Mouse (Mus musculus) neural tube, embryonic 12.5 days (tissue): ENCODE results near the gene Gse1. TPM values are rescaled to one million over a fixed set of nuclear protein-coding genes. Genes with fewer than 3 reads are reported as not detected.

Experiments
- ATAC-seq: fragments of 200-750 bp; cut with Nextera tagmentation; 2 replicates; pipeline ENCODE4 v1.8.0; 2017; ENCODE audit warnings: low read depth, mild to moderate bottlenecking, moderate TSS enrichment, moderate library complexity; ENCODE audit not compliant: low FRiP score
- H3K27ac ChIP-seq: fragments of 300-500 bp; sonication (generic); 2 replicates; pipeline ENCODE4 v1.5.1; 2016
- H3K27me3 ChIP-seq: fragments of 300-500 bp; sonication (generic); replicated peaks from 2 replicates; pipeline ENCODE4 v1.6.1; 2016; ENCODE audit warnings: mild to moderate bottlenecking
- H3K36me3 ChIP-seq: fragments of 300-500 bp; sonication (generic); 2 replicates; pipeline ENCODE4 v1.6.1; 2016; ENCODE audit warnings: mild to moderate bottlenecking
- H3K4me1 ChIP-seq: fragments of 300-500 bp; sonication (generic); 2 replicates; pipeline ENCODE4 v1.6.1; 2016
- H3K4me2 ChIP-seq: fragments of 300-500 bp; sonication (generic); replicated peaks from 2 replicates; pipeline ENCODE4 v1.6.1; 2016; ENCODE audit warnings: mild to moderate bottlenecking
- H3K4me3 ChIP-seq: fragments of 300-500 bp; sonication (generic); 2 replicates; pipeline ENCODE4 v1.5.1; 2016
- H3K9ac ChIP-seq: fragments of 300-500 bp; sonication (generic); 2 replicates; pipeline ENCODE4 v1.6.1; 2016; ENCODE audit warnings: mild to moderate bottlenecking
- H3K9me3 ChIP-seq: fragments of 300-500 bp; sonication (generic); 2 replicates; pipeline ENCODE4 v1.6.1; 2016; ENCODE audit warnings: mild to moderate bottlenecking
- WGBS: fragments of 180-500 bp; shearing (Covaris S2); methylation state at CpG from one replicate; pipeline ENCODE4 v1.1.7; 2016; 5-methylcytosine and 5-hydroxymethylcytosine counted together
- polyA plus RNA-seq: library from polyadenylated mRNA; unstranded; fragments of >200 nt; fragmentation: Nextera tagmentation; extraction: Ambion mirVana; gene quantifications from 2 replicates; pipeline ENCODE4 v1.2.1, GENCODE M21; 2016

Gene Gse1
- polyA plus RNA-seq, 1 experiment from 2014 or later = 26.0 TPM

DNA sequence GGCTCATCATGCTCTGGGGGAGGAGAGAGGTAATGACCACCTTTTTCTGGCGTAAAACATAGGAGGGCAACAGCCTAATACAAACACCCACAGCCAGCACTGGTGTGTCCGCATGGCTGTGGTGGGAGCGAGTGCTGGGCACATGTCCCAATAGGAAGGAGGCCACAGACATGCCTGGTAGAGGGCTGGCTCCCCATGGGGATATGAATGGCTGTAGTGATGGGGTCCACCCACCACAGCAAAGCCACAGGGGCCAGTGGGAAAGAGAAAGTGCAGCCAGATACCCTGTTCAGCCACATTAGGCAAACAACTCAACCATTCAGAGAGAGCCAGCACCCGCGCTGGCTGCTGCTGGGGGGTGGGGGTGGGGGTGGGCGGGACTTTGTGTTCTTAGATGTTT, 256.9 kb downstream of the Gse1 start:
- H3K4me1 ChIP-seq = peaks cover 42% of the 10 kb centered on the region
- no peaks in the 10 kb centered on the region for H3K9me3 ChIP-seq
- peak overlapping the region; percentile 26; the same call in 1 of the 2 replicates for H3K27ac ChIP-seq
- 26% methylated on average over 6 of the region's 6 CpGs for WGBS
- H3K36me3 ChIP-seq = no peaks in the 10 kb centered on the region
- H3K4me2 ChIP-seq = peak overlapping the region; percentile 98
- no peak for ATAC-seq
- H3K9ac ChIP-seq = no peak overlapping the region
- H3K4me3 ChIP-seq = no peak overlapping the region
- H3K27me3 ChIP-seq = no peaks in the 10 kb centered on the region; the same call in 1 of the 2 replicates

DNA sequence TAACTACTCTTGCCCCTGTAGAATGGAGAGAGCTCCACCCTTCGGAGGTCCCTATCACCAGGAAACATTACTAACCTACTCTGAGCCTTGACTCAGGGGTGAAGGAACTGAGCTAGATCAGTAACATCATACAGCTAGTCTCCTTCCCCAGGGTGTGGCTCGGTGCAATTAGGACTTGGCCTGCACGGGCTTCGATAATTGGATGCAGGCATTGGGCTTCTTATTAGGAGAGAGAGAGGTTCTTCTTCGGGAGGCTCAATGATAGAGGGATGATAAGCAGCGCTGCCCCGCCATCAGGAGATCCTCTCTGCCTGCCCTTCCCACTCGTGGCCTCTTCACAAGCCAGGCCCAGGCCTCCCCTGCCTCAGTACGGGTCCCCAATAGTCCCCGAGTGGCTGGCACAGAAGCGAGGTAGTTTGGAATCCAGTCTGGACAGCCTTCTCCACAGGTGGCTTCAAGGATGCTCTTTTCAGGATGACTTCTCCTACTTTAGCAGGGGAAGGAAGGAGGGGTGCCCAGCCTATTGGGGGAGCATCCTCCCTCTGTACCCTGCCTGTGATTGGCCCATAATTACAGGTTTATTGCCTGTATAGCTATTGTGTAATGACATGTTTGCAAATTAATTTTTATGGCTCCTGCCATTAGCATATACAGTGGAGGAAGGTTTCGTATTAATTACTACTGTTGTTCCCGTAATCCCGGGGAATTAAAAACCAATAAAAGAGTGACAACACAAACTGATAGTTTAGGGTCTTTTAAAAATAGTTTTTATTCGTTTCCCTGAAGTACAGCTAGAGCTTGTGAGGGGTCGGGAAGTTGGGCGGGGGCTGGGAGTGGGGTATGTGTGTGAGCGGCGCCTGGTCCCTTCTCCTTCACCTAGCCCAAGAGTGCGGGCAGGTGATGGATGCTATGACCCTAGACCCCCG, 257.6 kb downstream of the Gse1 start:
- Histone ChIP-seq H3K9ac (peak overlapping the region; percentile 98), H3K4me3 (peak overlapping the region; percentile 98), H3K36me3 (no peaks in the 10 kb centered on the region), H3K27me3 (no peaks in the 10 kb centered on the region; the same call in 1 of the 2 replicates), H3K4me1 (peaks cover 49% of the 10 kb centered on the region), H3K27ac (peak overlapping the region; percentile 100), H3K4me2 (peak overlapping the region; percentile 98), H3K9me3 (no peaks in the 10 kb centered on the region)
- 11% methylated on average over 21 of the region's 21 CpGs for WGBS
- no peak for ATAC-seq

DNA sequence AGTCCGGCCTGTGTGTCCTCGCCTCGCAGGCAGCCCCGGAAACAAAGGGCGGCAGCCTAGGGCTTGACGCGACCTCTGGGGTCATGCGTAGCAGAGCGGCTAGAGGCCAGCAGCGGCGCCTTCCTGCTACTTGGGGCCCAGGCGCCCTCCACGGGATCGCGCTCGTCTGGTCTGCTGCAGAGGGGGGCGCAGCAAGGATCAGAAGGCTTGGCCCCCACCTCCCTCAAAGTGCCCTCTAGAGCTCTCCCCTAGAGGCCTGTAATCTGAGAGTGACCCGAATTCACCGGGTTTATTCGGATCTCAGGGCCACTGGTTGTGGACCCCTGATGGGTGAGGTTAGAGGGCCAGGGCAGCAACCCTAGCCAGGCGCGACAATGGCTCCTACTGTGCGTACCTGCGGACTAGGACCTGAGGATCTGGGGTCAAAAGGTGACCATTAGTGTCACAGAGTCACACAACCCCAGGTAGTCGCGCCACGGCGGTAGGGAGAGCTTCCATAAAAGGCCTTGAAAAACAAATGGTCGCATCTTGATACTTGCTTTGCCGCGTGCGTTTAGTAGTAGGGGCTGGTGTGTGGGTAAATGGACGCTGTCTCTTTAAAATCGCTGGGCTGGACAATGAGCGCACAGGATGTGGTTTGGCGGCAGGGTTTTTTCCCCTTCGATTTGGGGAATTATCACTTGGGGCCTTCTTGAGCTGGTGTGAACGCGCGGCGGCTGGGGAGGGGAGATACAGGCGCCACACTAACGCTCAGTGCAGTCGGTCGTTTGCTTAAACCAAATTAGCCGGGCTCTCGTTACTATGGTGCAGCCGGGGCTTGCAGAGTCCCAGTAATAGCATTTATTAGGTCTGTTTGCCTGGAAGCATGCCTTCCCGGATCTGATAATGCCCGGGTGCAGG, 258.5 kb downstream of the Gse1 start:
- Histone ChIP-seq H3K27ac (peak overlapping the region; percentile 100), H3K4me3 (peak overlapping the region; percentile 98), H3K4me2 (peak overlapping the region; percentile 98), H3K9me3 (no peaks in the 10 kb centered on the region), H3K9ac (peak overlapping the region; percentile 98), H3K27me3 (no peaks in the 10 kb centered on the region; the same call in 1 of the 2 replicates), H3K36me3 (no peaks in the 10 kb centered on the region), H3K4me1 (peaks cover 56% of the 10 kb centered on the region)
- WGBS = under 1% methylated on average over 50 of the region's 50 CpGs
- no peak; the same call in 1 of the 2 replicates for ATAC-seq

DNA sequence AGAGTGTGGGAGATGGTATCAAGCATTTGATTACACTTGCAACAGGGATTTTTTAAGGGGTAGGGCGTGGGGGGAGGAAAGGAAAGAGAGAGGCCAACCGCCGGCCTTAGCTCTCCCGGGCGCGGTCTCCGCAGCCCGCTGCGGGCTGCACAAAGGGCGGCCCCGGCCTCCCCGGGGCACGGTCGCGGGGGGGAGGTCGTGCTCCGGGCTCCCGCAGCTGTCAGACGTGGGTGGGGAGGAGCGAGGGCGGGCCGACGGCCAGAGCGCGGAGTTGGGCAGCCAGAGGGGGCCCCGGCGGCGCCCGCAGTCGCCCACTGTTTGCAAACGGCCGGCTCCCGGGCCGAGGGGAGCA, 259.1 kb downstream of the Gse1 start:
- Histone ChIP-seq H3K9ac (peak overlapping the region; percentile 98), H3K4me2 (peak overlapping the region; percentile 98), H3K4me3 (peak overlapping the region; percentile 98), H3K27me3 (no peaks in the 10 kb centered on the region; the same call in 1 of the 2 replicates), H3K36me3 (no peaks in the 10 kb centered on the region), H3K9me3 (no peaks in the 10 kb centered on the region), H3K27ac (peak overlapping the region; percentile 100), H3K4me1 (peaks cover 62% of the 10 kb centered on the region)
- ATAC-seq = peak; percentile 27
- 1% methylated on average over 34 of the region's 34 CpGs for WGBS

DNA sequence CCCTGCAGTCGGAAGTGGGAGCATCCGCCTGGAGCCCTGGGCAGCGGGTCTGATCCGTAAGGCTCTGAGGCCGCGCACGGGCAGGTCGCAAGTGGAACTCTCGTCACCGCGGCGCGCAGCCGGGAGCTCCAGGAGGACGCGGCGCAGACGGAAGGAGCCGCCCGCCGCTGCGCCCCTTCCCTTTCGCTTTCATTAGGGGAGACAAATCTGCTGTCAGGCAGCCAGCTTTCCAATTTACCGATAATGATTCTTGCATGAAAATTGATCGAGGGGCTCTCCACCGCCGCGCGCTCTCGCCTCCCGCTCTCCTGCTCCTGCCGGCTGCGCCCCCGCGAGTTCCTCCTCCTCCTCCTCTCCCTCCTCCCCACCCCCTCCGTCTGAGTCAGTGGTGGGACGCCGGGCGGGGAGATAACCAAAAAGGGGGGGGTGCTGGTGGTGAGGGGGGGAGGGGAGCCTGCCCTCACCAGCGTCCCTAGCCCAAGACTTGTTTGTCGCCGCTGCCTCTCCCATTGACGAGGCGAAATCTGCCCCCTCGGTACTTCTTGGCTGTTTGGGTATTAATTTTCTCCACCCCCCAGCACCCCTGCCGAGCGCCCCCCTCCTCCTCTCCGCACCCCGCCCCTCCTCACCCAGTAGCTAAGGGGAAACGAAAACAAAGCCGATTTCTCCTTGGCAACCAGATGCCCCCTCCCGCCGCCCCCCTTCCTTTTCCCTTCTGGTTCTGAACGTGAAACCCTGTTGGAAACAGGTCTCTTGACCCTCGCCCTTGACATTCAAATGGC, 259.7 kb downstream of the Gse1 start:
- H3K9me3 ChIP-seq = no peaks in the 10 kb centered on the region
- under 1% methylated on average over 54 of the region's 55 CpGs for WGBS
- no peaks in the 10 kb centered on the region for H3K36me3 ChIP-seq
- peak overlapping the region; percentile 98 for H3K4me2 ChIP-seq
- ATAC-seq = peak; percentile 65
- H3K27ac ChIP-seq = peak overlapping the region; percentile 100
- peak overlapping the region; percentile 98 for H3K9ac ChIP-seq
- peak overlapping the region; percentile 98 for H3K4me3 ChIP-seq
- H3K27me3 ChIP-seq = no peaks in the 10 kb centered on the region; the same call in 1 of the 2 replicates
- H3K4me1 ChIP-seq = peaks cover 68% of the 10 kb centered on the region

DNA sequence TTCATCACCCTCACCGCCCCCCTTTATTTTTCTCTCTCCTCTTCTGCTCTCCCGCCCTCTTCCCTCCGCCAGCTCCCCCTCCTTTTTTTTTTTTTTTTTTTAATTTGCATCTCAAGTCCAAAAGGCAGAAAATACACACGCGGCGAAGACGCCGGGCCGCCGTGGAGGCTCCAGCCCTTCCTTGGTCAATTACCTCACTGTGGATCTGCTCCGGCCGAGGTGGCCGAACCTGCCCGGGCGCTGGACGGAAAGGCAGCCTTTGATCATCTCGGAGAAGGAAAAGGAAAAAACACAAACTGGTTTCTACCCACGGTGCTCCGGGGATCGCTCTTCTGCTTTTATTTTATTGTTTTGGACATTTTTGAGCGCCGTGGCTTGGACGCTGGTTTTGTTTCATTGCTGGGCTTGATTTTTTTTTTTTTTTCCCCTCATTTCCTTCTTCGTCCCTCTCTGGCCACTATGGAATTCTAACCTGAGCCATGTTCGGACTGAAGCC, 260.4 kb downstream of the Gse1 start:
- H3K4me1 ChIP-seq = peaks cover 71% of the 10 kb centered on the region
- under 1% methylated on average over 24 of the region's 25 CpGs for WGBS
- H3K4me2 ChIP-seq = peak overlapping the region; percentile 98
- H3K36me3 ChIP-seq = no peaks in the 10 kb centered on the region
- peak overlapping the region; percentile 98 for H3K9ac ChIP-seq
- peak overlapping the region; percentile 98 for H3K4me3 ChIP-seq
- no peaks in the 10 kb centered on the region for H3K9me3 ChIP-seq
- H3K27ac ChIP-seq = peak overlapping the region; percentile 100
- no peak for ATAC-seq
- no peaks in the 10 kb centered on the region; the same call in 1 of the 2 replicates for H3K27me3 ChIP-seq

DNA sequence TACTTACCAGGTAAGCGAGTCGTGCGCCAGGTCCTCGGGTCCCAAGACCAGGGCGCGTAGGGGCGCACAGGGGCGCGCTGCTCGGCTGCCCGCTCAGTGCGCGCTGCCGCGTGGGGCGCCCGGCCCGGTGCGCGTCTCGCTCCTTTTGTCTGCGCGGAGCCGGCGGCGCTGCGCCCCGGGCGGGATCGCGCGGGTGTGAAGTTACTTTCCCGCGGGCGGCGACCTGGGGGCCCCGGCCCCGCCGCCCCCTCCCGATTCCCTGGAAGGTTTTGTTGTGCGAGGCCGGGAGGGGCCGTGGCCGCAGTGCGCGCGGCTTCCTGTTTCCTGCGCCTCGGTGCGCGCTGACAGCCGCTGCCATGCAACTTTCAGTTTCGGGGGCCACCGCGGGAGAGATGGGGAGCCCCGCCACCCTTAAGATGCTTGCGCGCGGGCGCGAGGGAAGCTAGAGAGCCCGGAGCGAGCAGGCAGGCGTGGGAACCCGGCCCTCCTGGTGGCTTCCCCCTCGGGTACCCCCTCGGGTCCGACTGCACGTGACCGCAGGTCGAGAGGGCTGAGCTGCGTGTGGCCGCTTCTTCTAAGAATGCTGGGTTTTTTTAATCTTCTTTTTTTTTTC, 261.0 kb downstream of the Gse1 start:
- WGBS = under 1% methylated on average over 73 of the region's 73 CpGs

DNA sequence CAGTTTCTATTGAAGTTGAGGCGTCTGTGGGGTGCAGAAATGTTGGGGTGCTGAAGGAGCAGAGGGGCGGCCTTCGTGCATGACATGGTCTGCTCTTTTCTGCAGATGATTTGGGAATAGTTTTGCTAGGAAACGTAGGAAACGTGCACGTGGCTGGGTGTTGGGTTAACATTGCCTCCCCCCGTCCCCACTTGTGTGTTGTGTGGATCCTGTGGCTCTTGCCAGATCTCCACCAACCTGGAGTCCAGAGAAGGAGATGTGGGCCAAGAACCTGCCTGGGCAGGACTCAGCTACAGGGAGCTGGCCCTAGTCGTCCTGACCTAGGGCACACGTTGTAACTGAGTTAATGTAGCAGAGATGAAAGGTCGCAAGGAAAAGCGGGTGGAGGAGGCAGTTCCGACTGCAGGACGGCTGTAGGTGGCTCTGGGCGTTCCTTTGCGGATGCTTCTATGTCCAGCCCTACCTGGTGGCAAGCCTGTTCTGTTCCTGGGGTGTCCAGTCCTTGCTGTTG, 261.6 kb downstream of the Gse1 start:
- H3K36me3 ChIP-seq = no peaks in the 10 kb centered on the region
- H3K9me3 ChIP-seq = no peaks in the 10 kb centered on the region
- 2% methylated on average over 15 of the region's 15 CpGs for WGBS
- peak overlapping the region; percentile 98 for H3K9ac ChIP-seq
- H3K27me3 ChIP-seq = no peaks in the 10 kb centered on the region
- peaks cover 71% of the 10 kb centered on the region for H3K4me1 ChIP-seq
- peak overlapping the region; percentile 98 for H3K4me2 ChIP-seq
- H3K4me3 ChIP-seq = peak overlapping the region; percentile 98
- ATAC-seq = no peak
- H3K27ac ChIP-seq = peak overlapping the region; percentile 100; the same call in 1 of the 2 replicates

More for the DNA sequence above, 261.0 kb downstream of the Gse1 start:
- H3K4me3 ChIP-seq = peak overlapping the region; percentile 98
- no peaks in the 10 kb centered on the region for H3K27me3 ChIP-seq
- no peak for ATAC-seq
- no peaks in the 10 kb centered on the region for H3K9me3 ChIP-seq
- H3K4me1 ChIP-seq = peaks cover 71% of the 10 kb centered on the region
- peak overlapping the region; percentile 100 for H3K27ac ChIP-seq
- no peaks in the 10 kb centered on the region for H3K36me3 ChIP-seq
- H3K4me2 ChIP-seq = peak overlapping the region; percentile 98
- H3K9ac ChIP-seq = peak overlapping the region; percentile 98

DNA sequence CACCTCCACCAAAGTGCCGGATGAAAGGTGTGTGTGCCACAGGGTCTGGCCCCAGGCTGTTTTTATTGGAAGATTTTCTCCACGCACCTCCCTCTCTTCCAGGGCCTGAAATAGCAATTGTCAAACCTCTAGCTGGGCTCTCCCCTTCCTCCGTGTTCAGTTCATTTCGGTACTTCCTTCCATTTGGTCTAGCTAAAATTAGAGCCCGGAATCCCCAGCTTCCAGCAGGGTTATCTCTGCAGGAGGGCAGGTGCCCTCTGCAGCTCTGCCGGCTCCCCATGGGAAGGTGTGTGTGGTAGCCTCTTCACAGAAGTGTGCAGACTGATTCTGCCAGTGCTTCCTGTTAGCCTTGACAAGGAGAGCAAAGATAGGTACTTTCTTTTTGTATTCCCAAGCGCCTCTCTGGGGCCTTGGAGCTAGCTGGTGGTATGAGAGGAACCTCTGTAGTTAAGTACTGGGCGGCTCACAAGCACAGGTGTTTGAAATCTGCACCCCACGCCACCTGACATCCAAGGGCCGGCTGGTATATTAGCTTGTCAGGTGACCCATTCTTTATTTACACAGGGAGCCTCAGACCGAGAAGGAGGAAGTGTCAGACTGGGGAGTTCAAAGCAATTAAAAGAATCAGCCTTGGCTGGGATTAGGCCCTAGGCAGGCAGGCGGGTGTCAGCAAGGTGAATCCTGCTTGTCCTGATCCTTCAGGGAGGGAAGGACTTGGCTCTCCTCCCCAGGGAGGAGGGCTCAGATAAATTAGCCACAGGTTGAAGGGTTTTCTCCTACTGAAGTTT, 262.3 kb downstream of the Gse1 start:
- no peaks in the 10 kb centered on the region for H3K27me3 ChIP-seq
- H3K4me2 ChIP-seq = peak overlapping the region; percentile 98
- peak overlapping the region; percentile 98 for H3K9ac ChIP-seq
- H3K9me3 ChIP-seq = no peaks in the 10 kb centered on the region
- ATAC-seq = no peak
- peaks cover 71% of the 10 kb centered on the region for H3K4me1 ChIP-seq
- peak overlapping the region; percentile 98 for H3K4me3 ChIP-seq
- H3K27ac ChIP-seq = 0 out of 2 replicates have a peak overlapping the region, but pooled peaks have one; percentile 37
- no peaks in the 10 kb centered on the region for H3K36me3 ChIP-seq
- 16% methylated on average over 12 of the region's 12 CpGs for WGBS

DNA sequence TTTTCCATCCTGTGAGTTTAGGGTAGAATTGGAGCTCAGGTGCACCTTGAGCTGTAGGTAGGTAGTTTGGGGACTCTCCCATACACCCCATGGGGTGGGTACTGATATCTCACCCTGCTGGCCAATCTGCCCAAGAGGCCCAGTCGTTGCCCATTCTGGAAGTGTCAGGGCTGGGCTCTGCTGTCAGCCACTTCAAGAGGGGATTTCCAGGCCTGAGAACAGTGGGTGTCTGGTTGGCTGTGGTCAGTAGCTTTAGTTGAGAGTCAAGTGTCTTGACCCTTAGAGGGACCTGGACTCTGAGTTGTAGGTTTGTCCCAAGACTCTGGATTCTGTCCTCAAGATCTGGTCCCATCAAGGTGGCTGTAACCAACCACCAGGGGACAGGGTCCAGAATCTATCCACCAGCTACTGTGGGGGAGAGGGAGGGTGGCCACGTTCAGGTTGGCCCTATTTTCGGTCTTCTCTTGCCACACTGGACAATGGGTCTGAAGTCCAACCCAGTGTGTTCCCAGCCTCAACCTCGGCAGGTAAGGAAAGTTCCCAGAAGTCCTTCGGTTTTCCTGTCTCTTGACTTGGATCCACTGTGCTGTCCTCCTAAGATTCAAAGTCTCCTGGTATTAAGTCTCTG, 263.0 kb downstream of the Gse1 start:
- Histone ChIP-seq H3K9me3 (no peaks in the 10 kb centered on the region), H3K9ac (peak overlapping the region; percentile 98), H3K27me3 (no peaks in the 10 kb centered on the region), H3K36me3 (no peaks in the 10 kb centered on the region), H3K4me1 (peaks cover 71% of the 10 kb centered on the region), H3K4me2 (peak overlapping the region; percentile 98), H3K4me3 (peak overlapping the region; percentile 98), H3K27ac (no peak overlapping the region)
- 64% methylated on average over 5 of the region's 5 CpGs for WGBS
- ATAC-seq = no peak
